Mouse (Mus musculus) frontal cortex, adult (tissue): ENCODE results near the gene Cacna2d3.

ENCODE experiments used
- ATAC-seq: cut with Nextera tagmentation; 2 replicates; pipeline ENCODE4 v1.9.2; 2017; ENCODE audit warnings: mild to moderate bottlenecking, moderate library complexity, mixed read lengths; ENCODE audit not compliant: low TSS enrichment

Cacna2d3 gene

DNA sequence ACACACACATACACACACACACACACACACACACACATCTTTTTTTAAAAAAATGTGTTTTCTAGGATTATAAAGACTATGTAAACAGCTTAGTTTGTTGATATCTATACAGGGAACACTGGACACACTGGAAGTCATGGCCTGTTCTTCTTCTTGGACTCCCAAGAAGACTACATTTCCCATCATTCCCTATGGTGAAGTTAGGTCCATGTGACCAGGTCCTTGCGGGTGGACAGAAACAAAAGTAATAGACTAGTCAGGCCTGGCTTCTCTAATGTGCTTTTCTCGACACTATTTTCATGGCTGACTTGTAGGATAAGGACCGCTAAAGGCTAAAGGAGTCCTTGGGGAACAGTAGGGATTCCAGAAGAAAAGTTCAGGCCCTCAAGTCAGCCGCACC lies 78.4 kb downstream of the Cacna2d3 start:
- ATAC-seq: no peak

DNA sequence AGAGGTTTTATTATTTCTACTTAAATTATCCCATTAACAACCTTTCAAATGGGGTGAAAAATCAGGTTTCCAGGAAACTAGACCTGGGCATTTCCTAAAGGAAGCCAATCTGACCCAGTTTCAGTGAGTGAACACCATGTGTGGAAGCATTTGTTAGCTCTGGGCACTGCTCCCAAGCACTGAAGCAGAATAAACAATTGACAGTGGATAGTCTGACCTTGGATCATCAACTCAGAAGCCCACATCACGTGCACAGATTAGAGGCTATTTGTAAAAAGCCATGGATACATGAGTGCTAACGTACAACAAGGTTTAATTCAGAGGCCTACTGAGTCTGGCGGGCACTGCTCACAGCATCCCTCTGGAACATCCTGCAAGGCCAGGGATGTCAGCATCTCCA lies 82.4 kb downstream of the Cacna2d3 start:
- 0 out of 2 replicates have a peak, but pooled peaks have one; percentile 27 for ATAC-seq

DNA sequence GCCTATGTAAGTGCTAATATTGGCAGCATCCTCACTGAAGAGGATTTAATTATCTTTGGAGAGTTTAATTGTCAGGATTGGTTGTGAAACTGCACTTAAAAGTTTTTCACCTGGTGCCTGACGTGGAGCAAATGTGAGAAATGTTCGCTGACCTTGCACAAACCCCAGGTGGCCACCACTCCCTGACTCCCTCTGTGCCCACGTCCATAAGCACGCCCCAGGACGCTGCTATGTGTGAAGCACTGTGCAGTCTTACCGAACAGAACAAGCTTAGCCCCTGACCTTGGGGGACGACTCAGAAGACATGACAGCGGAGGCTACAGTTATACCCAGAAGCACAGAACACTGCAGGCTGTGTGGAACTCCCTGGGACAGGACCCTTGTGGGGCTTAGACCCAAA lies 93.5 kb downstream of the Cacna2d3 start:
- no peak for ATAC-seq

DNA sequence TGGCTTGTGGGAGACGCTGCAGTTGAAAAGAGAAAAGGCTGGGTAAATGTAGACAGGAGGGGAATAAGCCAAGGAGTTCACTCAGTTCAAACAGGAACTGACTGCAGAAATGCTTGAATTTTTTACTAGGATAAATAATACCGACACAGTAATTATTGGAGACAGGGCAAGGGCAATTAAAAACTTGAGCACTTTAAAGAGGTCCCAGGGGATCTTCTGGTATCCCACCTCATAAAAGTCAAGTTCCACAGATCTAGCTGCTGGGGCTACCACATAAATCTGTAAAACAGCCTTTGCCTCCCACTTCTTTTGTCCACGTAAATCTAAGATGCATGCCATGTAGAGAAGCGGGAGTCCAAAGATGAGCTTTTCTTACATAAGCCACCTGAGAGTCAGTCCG lies 109.2 kb downstream of the Cacna2d3 start:
- no peak for ATAC-seq

DNA sequence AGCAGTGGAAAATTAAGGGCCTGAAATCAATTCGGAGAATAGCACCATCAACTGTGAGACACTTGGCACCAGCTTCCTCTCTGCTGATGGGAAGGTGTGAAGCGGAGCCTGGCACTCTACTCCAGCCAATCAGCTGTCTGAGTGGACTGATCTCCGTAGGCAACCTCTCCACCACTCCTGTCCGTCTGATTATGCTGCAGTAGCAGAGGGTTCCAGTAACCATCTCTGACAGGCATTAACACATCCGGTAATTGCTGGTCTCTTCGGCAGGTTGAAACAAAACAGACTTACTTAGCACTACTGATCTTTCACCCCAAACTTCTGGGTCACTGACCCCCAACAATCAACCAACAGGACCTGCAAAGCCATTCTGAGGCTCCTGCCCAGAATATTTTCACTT lies 112.9 kb downstream of the Cacna2d3 start:
- no peak for ATAC-seq

DNA sequence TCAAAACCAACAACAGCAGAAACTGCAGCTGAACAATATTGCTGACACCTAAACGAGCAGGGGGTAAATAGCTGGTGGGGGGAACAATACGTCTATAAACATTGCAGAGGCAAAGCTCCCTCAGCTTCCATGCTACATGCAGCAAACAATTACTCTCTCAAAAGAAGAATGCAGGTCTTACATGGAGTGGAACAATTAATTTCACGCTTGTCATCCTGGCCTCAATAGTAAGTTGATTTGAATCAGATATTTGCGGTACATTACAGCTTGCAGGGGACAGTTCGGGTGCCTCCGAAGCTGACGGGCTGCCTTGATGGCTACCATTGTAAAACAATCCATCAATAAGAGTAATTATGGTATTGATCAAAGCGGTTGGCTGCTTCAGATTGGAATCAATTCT lies 122.2 kb downstream of the Cacna2d3 start:
- no peak for ATAC-seq

DNA sequence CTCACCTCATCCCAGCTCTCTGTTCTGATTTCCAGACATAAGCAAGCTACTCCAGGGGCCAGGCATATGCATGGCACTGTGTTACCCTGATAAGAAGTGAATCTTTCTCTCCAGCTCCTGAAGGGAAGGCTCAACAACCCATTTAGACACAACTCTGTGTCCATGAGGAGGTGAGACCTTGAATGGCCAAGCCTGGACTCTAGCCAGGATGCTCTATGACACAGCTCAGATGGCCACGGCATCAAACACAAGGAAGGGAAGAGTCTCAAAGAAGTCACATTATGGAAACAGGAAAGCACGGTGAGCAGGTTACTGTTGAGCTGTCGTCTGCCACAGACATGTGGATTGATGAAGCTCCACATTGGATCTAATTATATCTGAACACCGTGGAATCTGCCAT lies 128.8 kb downstream of the Cacna2d3 start:
- no peak for ATAC-seq

DNA sequence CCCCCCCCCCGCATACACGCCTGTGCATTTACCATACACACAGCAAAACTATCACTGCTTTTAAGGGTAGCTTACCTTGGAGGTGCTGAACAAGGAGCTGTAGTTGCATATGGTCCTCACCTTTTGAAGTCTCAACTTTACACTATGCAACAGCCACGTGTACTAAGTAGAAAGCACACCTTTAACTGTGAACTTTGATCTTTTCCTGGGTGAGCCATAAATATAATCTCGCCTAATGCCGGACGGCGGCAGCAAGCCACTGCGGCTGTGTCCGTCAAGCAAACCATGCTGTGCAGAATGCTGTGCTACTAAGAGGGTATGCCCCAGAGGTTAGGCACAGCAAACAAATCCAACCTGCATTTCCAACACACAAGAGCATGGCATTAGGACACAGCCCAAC lies 132.0 kb downstream of the Cacna2d3 start:
- ATAC-seq: no peak

DNA sequence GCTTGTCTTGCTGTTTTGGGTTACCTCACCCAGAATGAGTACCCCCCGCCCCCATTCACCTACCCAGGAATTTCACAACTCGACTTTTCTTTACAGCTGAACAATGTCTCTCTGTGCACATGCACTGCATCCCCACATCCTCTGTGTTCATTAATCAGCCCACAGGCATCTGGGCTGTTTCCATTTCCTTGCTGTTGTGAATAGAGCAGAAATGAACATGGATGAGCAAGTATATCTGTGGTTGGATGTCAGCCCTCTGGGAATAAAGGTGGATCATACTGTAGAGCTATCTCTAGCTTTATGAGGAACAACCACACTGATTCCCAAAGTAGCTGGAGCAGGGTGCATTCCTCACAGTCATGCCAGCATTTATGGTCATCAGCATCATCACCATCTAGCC lies 139.7 kb downstream of the Cacna2d3 start:
- no peak for ATAC-seq

DNA sequence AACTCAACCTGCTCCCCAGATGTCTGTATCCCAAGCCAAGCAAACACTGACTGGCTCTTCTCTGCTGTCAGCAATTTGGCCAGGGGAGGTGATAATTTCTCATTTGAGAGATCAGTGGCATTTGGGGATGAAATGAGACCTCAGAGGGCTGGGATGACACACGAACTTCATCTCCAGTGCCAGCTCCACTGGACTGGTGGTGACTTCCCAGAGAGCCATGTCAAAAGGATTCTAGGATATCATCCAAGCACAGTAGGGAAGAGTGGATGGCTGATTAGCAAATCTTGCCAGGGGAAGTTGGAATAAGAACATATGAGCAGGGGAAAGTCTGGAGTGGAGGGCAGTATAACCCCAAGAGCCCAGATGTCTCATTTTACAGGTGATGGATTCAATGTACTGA lies 143.9 kb downstream of the Cacna2d3 start:
- no peak for ATAC-seq

DNA sequence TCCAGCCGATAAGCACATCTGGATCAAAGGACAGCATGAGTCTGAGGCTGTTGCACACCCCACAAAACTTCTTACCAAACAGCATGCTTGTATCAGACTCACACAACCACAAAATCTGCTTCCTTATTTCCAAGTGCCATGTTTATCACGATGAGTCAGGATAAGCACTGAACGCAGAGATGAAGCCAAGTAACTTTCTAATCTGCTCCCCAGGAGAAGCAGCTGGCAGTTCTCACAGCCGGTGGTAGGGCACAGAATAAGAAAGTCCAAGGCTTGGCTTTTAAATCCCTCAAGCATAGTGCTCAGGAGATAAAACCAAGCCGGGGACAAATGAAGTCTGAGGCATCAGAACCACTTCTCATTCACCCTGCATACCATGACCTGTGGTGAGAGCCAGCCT lies 146.1 kb downstream of the Cacna2d3 start:
- ATAC-seq: peak; percentile 85

DNA sequence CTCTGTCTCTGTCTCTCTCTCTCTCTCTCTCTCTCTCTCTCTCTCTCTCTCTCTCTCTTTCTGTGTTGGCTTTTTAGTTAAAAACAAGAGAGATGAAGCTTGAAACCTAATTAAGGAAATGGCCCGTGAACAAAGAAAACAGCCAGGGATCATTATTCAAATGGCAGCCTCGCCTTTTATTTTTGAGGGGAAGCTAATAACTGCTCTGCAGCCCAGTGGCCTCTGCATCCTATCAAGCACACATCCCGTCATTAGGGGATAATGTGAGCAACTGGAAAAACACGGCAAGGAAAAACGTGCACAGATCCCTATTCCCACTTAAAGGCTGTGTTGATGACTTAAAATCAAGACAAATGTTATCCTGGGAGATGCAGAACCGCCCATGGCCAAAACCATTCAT lies 159.0 kb downstream of the Cacna2d3 start:
- ATAC-seq: no peak

DNA sequence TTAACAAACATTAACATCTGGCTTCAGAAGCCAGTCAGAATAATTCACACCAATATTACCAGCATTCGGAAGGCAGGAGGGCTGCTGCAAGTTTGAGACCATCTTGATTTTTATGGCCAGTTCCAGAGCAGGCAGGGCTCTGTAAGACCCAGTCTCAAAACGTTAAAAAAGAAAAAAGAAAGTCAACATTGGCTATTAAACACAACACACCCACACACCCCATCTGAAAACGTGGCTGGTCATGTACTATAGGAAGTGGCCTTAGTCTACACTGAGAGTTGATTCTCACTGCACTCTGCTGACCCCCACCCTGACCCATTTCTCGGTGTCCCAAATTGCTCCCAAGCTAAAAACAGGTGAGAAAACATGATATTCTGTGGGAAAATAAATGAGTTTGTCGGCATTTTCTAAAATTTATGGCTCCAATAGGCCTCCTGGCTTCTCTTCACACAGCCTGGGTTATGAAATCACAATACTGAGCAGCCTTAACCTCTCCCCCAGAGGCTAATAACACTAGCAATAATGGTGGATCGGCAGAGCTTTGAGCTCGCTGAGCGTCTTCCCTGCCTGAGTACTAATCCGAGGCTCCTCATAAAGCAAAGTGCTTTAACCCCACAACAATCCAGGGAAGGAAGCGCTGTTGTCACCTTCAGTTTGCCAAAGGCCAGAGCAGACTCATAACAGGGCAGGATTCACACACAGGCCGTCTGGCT lies 160.4 kb downstream of the Cacna2d3 start:
- ATAC-seq: no peak

DNA sequence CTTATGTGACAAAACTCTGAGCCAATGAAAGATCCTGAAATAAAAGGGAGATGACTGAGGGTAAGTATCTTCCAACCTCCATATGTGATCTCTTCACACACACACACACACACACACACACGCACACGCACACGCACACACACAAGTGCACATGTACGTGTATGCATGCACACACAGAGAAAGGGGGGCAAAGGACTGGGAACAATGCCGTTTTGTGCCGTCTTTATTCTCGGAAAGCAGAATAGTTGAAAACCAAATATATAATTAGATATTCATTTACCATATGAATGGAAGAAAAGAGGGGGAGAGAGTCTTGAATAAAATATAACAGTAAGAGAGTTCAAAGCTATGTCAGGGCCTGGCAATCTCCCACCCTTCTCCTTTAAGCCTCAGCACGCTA lies 163.2 kb downstream of the Cacna2d3 start:
- ATAC-seq: no peak

DNA sequence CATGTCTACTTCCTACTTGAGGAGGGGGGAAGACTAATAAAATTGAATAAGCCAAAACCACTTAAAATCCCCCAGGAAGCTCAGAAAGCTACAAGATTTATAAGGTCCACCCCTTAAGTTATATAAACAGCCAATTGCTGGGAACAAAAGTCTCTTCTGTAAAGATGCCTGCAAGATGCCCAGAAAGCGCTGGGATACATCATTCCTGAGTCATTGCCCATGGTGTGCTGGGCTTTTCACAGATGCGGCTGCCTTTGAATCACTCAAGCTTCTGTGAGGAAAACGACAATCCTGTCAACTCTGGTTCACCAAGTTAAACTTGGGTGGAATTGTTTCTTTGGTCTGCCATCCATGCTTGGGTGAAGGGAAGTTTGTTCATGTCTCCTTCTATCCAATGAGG lies 165.5 kb downstream of the Cacna2d3 start:
- ATAC-seq: peak; percentile 53; the same call in 1 of the 2 replicates

DNA sequence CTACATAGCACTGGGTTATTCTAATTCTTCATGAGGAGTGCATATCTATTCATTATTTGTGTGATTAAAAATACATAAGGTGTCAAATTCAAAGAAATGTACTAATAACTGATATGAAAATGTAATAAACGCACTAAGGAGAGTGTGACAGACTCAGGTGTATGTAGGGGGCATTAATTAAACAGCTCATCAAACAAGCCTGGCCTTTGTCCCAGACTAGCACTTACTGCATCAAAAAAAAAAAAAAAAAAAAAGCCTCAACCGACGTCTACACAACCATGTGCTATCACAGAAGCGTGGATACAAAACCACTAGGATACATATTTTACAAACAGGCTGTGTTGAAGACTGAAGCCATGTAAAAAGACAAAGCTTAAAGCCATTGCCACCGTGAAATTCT lies 169.2 kb downstream of the Cacna2d3 start:
- no peak for ATAC-seq

DNA sequence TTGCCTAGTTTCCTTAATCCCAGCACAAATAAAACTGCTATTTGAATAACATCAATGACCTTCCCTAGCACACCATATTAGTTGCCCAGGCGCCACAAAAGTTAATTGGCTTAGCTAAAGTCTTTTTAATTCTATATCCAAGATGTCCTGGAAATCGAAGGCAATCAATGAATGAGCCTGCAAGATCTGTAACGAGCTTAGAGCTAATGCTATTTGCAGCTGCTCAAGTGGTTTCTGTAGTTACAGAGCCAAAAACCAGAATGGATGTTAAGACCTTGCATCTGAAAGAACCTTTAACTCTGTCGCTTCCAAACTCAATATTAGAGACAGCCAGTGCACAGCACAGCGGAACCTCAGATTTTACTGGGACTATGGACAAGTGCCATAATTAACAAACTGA lies 173.0 kb downstream of the Cacna2d3 start:
- no peak for ATAC-seq

DNA sequence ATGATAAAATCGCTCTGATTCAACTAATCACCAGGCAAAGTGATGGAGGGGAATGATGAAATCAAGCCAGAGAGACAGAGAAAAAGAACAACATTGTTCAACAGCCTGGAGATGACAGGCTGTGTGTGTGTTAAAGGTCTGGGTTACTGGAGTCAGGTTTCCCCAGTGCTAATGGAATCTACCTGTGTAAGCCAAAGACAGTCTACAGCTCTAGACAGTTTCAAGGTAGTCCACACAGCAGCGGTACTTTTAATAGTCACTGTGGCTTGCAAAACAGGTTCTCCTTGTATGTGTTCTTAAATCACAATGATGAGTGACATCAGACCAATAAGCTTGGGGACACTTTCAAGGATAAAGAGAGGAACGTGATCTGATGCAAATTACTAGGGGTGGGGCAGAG lies 191.1 kb downstream of the Cacna2d3 start:
- ATAC-seq: peak; percentile 27; the same call in 1 of the 2 replicates

DNA sequence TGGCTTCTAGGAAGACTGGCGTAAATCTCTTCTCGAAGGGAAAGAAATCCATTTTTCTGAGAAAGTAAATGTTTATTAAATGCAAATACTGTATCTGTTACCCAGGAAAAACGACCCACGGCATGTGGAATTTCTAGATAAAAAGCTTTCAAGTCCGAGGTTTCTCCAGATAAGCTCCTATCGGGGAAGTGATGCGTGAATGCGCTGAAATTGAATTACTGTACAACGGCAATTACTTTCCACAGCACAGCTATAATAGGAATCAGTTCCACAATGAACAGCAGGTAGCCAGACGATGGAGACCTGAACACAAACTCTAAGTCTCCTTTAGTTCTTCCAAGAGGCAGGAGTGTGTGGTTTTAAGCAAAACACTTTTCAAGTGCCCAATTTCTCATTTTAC lies 193.0 kb downstream of the Cacna2d3 start:
- no peak for ATAC-seq

DNA sequence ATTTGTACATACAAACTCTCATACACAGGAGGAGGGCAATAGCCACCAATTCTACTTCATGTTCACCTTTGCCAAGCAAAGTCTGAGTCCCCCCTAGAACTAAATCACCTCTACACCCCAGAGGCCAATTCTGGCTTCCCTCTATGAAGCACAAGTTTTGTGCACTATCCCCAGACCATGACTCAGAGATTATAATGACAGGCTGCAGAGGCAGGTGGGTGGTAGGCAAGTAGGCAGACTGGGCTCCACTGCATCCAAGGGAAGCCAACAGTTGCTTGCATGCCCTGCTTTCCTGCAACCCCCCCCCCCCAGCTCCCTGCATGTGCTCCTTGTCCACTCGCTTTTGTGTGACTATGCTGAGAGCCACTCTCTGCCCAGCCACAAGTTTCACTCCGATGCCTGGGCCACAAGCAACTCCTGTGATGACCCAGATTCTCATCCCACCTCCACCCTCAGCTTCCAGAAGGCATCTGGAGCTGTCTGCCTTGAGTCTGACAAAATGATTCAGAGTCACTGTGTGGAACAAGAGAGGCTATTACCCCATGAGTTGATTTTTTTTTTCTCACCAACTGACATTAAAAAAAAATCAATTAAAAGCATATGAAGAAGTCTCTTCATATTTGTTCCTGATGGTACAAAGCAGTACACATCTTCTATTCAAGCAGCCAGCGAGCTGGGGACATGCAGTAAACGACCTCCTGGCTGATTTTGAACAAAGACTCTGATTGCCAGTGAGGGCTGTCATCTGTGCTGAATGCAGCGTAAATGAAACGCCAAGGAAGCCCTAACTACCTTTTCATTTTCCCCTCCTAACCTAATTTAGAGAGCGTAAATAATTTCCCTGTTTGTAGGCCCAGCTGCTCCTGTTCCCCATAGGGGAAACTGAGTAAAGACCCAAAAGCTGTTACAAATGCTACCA lies 201.7 kb downstream of the Cacna2d3 start:
- peak; percentile 89 for ATAC-seq

DNA sequence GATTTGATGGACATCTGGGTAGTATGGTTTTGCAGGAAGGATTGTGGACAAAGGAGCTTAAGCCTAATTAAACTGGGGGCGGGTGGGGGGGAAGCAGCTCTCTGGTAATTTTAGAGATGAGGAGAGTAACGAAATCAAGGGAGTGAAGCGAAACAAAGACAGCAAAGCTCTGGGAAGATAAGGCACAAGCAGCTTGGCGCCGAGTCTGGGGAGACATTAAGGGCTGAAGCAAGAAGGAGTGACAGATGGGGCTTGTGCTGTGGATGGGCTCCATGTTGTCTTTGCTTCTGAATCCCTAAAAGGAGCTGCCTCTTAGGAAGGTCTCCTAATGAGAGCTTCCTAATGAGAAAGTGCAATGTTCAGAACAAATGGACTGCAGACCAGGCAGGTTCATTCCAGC lies 219.0 kb downstream of the Cacna2d3 start:
- peak; percentile 27; the same call in 1 of the 2 replicates for ATAC-seq

DNA sequence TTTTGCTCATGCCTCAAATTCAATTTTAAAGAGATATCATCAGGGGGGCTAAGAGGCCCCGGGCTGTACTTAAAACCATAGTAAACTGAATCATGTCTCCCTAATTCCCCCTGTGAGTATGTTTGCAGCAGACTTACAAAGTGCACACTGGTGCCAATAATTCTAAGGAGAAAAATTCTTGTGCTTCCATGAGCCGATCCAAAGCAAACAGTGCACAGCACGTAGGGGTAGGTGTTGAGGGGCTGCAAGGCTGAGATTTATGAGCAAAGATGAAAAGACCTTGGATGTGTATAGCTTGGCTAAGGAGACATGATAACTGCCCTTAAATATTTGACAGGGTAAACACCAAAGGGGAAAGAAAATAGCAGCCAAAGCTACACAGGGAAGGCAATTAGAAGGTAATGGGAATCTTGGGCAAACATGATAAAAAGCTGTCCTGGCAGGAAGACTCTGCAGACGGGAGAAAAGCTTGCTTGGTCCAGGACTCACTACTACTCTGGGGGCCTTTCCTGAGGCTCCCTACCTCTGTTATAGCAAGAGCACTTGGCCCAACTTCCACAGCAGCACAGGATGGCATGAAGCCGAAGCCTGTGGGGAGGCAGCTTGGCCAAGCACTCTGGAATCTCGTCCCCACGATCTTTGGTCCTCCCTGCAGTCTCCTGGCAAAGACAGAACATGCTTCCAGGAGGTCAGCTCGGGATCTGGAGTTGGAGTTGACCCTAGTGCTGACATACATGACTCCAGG lies 222.9 kb downstream of the Cacna2d3 start:
- ATAC-seq: no peak
